Mouse (Mus musculus) heart, adult 18-20 months (tissue): ENCODE data around the gene Ptgdr. TPM values are rescaled to one million over a fixed set of nuclear protein-coding genes. Genes with fewer than 3 reads are reported as not detected.
"Not testable (repeated sequence)": the region's sequence is repeated elsewhere in the genome, so short reads cannot be mapped to it uniquely, and the experiment has no call there.

ENCODE experiments used
- DNase-seq, 2 experiments: peaks; one replicate each; pipeline ENCODE4 v3.0.0; 2021 to 2022; ENCODE audit warnings: mixed read lengths in 1 of 2
- long read RNA-seq, 2 experiments: library from polyadenylated mRNA; stranded (forward); transcript quantifications; one replicate each; pipeline ENCODE4 v2.0.0; 2021
- total RNA-seq, 2 experiments: library from RNA; stranded (reverse); gene quantifications; 2 replicates each; pipeline ENCODE4 v1.2.3; 2021

The Ptgdr gene
- total RNA-seq: not detected
- long read RNA-seq, experiment 1: 0 reads
- long read RNA-seq, experiment 2: 0 reads

DNA sequence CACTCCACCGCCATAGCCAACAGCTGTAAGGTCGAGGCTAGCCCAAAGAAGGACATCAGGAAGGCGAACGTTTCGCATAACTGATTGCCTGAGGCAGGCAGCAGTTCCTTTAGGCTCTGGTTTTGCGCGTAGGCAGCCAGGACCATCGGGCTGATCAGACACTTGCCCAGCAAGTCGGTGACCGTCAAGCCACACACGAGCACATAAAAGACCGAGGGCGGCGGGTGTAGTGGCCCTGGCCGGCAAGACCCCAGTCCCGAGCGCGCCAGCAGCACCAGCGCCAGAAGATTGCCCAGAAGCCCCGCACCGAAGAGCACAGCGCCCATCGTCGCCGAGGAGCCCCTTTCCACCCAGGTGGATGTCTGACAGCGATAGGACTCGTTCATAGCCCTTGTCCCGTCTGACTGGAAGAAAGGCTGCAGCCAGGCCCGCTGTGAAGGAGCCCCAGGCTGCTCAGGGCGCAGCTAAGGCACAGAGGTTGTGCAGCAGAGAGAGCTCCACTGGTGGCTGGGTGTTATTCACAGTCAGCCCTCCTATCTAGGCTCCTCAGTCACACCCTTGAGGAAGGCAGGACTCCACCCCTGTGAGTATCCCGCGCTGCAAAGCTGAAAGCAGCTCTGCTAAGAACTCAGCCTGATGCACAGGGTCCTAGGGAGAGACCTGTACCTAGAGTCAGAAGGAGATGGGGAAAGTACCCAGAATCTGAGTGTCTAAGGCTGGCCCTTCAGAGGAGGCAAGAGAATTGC lies at the start of gene Ptgdr:
Gene Ptgdr, minus strand, starts transcription at position 508 of the 746 bp plus-strand sequence.
- no peak for DNase-seq

DNA sequence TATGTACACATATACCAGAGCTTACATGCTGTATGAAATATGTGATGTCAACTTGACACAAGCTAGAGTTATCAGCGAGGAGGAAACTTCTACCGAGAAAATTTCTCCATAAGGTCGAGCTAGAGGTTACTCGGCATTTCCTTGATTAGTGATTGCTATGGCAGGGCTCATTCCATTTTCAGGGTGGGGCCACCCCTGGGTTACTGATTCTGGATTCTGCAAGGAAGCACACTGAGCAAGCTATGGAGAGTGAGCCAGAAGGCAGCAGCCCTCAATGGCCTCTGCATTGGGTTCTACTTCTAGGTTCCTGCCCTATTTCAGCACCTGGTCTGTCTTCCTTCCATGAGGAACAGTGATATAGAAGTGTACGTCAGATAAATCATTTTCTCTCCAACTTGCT lies 48.6 kb upstream of the Ptgdr start:
- DNase-seq: no peak

DNA sequence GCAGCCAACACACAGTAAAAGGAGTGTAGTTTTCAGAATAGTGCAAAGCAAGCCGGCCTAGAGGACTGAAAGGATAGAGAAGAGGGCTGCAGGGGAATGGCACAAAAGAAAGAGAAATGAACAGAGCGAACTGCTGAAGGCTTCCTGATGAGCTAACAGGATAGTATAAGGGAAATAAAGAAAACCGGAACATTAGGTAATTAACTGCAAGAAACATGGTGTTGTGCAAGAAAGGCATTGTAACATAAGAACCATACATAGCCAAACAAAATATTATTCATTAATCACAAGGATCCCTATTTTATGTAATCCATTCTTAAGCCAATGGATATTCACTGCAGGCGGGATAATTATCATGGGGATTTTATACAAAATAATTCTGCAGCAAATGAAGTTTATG lies 45.0 kb upstream of the Ptgdr start:
- DNase-seq: no peak

DNA sequence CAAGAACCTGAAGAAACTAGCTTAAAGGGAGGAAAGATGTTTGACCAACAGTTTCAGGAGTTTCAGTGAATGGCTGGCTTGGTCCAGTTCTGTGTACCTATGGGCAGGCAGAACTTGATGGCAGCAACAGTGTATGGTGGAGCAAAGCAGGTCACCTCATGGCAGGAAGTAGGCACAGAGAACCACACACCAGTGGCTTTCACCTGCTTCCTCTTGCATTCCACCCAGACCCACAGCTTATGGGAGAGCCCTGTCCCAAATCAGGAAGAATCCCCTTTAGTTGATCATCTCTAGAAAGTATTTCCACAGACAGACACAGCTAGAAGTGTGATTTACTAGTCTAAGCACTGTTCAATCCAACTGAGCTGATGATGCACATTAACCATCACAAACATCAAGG lies 42.6 kb upstream of the Ptgdr start:
- DNase-seq: not testable (repeated sequence)

DNA sequence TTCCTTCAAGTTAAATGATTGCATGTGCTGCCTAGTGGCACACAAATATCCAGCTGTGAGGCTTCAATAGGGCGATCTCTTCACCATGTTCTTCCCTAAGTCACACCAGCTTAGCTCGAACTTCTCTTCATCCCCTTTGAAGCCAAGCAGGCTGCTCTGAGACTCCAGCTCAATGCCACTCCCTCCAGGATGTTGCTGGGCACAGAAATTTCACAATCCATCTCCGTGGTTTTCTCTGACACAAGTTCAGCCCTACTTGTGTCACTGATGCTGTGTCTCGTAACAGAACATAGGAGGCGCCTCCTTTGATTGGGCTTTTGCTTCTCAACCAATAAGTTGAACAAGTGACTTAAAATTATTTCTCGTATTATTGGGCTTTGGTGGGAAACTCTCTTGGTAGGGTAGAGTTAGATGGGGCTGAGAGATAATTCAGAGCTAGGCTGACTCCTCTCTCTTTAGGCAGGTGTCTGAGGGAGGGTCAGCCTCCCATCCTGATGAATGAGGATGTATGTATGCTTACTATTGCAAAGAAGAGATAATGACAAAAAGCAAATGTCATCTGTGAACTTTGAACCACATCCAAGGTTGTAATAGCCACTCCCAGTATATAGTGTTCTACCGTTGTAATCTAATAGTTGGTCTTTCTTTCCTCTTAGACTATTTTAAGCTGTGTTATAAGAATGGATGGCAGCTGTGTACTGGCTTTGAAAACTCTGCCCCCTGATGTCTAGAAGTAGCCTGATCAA lies 32.4 kb upstream of the Ptgdr start:
- no peak for DNase-seq

DNA sequence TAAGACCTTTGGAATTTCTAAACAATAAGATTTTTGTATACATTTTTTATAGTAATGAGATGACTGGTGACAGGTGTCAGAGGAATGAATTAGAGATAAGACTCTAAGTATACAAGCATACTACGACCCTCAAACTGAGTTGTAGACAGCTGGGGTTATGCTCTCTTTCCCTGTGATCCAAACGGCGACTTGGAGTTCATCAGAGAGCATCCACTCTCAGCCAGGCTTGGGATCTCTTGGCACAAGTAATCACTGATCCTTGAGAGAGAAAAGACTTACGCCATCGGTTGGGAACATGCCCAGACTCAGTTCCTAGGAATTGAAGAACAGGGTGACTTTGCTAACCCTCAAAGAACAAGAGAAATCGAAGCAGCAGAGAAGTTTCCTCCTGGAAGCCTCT lies 10.5 kb upstream of the Ptgdr start:
- no peak for DNase-seq

DNA sequence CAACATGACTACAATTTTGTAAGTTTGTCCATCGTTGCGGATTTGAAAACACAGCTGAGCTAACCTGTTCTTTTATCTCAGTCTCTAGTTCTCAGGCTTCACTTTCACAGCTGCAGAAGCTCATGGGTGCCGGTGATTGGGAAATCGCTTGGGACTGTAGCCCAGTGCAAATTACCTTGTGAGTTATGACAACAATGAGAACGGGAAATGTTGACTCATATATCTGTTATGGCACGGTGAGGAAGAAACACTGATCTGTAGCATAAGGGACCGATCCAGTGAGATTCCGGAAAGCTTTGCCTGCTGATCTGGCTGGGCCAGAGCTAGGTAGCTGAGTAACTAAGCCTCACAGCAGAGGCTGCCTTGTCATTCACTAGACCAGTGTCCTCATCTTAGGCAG lies 6.5 kb upstream of the Ptgdr start:
- no peak for DNase-seq

DNA sequence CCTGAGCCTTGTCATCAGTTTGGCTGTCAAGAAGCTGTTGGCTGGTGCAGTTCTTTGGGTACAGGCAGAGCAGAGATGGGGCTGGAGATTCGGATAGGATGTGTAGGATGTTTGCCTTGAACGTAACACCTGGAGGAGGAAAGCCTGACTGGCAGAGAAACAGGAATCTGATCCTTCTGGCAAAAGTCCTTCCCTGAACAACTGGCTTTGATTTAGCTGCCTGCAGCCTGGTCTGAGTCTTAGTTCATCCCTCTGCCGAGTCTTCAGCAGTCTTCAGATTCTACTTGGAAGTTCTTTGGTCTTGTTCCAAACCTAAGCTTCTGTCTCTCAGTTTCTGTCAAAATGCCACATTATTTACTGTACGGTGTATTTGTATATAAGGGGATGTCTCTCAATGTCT lies 3.9 kb upstream of the Ptgdr start:
- no peak for DNase-seq

DNA sequence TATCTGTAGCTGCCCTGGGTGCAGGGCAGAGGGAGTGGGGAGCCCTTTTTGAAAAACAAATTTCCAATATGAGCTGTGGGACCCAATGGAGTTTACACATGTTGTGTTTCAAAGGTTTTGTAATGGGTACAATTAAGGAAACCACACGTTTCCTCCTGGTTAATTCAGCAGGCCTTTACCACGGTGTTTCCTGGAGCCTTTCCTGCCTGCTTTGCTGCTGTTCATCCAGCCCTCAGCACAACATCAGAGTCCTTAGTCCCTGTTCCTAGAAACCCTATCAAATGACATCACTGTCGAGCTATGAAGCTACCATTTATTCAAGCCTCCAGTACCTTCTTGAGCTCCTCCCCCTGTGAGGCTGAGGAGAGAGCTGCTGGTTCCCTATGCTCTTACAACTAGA lies 2.0 kb upstream of the Ptgdr start:
- DNase-seq: no peak

DNA sequence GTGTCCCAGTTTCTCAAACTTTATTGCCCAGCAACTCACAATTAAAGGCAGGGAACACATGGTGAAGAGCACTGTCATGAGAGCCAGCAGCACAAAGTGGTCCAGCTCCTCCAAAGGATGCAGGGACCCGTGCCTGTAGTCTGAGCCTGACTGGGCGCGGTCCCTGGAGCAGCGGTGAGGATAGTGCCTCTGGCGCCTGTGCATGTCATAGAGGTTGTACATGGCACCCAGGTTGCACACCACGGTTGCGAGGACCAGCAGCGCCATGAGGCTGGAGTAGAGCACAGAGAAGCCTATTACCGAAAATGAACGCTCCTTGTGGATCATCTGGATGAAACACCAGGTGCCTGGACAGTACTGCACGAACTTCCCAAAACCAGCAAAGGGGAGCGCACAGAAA lies 803 bp downstream of the Ptgdr start:
- no peak for DNase-seq

DNA sequence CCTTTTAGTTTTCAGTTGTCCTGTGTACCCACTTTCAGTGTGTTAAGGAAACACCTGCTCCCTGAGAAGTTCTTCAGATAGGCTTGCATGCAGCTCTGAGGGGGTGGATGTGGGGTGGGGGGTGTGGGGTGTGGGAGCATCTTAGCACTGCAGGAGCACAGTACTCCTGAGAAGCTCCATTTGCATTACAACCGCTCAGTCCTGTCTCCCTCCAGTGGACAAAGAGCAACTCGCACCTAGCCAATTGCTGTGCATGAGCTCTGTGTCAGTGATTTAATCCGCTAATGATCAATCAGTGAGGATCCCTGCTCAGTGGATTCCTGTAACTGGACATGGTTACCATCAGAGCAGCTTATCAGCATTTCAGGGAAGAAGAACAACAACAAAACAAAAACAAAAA lies 8.5 kb downstream of the Ptgdr start:
- DNase-seq: not testable (repeated sequence)

DNA sequence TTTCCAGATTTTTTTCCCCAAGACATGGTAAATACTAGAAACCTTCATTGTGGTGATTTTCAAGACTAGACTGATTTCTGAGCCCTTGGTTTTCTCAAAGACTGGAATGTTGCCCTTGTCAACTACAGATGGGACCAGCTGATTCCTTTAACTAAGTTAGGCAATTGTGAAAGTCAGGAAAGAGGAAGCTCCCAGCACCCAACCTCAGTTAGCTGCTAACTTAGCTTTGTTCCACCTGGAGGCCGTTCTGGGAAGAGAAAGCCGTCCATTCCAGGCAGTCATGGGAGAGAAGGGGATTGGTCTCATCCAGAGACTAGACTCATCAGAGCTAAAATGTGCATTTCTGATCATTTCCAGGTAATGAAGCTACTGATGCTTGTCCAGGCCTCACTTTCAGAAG lies 11.4 kb downstream of the Ptgdr start:
- DNase-seq: no peak

DNA sequence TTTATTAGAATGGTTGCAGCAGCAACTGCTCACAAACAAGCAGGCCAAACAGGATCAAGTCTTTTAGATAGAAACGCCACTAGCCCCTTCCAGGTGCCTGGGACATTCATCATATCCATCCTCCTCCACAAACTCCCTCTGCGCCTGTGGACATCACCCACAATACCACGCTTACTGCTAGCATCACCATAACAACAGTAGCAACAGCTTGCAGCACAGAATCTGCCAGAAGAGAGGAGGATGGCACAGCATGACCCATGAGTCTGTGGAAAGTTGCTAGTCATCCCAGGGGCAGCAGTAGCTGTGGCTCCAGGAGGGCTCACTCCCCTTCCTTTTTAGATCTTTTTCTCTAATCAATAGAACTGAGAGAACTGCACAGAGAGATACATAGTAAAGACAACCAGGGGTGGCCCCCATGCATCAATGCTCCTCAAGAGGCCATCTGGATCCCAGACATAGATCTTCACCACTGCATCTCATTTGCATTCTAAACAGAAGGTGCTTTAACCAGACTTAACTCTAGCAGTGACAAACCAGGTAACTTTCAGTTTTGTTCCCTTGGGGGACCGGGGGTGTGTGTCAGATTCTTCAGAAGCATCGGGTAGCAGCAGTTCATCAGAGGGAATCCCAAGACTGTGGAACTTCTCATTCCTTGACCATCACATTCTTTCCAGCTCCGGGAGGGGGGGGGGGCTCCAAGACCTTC lies 12.5 kb downstream of the Ptgdr start:
- no peak for DNase-seq

DNA sequence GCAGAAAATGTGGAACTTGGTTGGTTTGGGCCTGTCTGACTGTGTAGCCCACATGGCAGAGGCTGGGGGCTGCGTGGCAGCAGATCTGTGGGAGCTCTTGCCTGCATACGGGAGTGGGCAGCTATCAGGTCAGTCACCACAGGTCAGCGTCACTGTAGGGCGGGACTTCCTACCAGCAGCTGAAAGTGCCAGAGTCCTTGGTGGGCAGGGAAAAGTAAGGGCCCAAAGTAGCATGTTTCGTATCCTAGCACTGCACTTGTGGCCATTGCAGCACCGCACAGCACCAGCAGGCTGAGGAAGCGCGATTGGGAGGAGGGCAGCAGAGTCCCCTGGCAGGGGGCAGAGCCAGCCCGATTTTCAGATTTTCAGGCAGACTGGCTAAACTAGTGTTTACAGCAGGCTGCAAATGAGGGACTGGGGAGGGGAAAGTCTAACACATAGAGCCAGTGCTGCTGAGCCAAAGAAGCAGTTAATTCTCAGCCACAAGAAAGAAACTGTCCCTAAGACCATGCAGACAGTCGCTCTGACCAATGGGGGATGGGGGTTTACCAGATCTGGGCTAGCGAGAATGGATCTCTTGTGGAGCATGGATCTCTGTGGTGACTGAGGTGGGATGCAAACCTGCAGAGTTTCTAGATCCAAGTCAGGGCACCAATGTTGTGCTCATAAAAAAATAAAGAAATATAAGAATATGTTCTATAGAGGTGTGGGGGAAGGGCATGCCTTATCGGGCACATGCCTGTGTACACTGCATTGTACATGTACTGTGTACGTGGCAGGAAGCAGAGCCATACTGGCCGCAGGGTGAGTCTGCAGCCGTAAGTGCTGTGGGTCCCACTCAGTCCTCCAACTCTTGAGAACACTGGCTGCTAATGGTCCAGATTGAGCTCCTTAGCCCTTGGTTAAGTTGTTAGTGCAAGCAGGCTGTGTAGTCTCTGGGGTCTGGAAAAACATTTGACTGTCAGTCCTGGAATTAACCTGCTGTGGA lies 15.1 kb downstream of the Ptgdr start:
- DNase-seq: no peak

DNA sequence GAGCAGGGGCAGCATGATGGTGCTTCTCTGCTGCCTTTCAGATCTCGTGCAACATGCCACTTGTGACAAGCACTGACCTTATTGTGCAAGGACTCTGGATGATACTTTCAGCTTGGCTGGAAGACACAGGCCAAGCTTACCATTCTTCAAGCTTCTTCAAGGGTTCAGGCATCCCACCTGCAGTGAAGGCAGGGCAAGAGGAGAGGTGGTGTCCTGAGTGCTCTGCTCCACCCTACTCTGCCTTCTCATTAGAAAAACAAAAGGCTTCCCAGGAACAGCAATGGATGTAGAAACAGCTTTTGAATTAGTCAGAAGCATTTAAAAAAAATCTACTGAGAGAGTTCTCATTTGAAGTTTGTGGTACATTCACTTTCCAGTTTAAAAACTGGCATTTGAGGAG lies 20.5 kb downstream of the Ptgdr start:
- no peak for DNase-seq

DNA sequence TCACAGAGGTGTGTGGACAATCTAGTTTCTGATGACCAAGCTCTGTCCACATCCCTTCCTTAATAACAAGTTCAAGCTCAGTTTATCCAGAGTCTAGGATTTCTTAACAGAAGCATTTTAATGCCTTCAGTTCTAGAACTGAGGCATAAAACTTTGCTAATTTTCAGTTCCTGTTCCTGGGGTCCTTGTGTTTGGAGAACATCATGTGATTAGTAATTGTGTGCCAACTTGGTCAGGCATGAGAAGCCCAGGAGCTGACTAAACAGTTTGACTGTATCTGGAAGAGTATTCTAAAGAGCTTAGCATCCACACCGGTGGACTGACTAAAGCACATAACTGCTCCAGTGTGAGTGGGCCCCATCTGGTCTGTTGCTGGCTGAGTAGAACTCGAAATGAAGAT lies 24.0 kb downstream of the Ptgdr start:
- no peak for DNase-seq

DNA sequence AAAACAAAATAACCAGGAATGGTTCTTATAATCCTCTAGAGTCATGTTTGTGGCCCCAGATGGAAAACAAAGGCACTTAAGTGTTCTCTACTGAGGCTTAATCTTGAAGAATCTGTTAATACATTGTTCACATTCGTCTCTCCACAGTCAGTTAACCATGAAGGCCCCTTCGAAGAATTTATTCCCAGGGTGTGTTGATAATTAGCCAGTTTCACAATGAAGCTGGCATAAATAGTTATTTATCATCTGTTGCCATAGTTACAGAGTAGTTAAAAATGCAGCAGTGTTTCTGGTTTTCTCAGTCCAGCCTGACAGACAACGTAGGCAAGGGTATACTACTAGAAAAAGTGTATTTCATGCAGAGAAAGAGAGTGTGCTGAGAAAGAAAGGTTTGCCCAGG lies 25.0 kb downstream of the Ptgdr start:
- not testable (repeated sequence) for DNase-seq

DNA sequence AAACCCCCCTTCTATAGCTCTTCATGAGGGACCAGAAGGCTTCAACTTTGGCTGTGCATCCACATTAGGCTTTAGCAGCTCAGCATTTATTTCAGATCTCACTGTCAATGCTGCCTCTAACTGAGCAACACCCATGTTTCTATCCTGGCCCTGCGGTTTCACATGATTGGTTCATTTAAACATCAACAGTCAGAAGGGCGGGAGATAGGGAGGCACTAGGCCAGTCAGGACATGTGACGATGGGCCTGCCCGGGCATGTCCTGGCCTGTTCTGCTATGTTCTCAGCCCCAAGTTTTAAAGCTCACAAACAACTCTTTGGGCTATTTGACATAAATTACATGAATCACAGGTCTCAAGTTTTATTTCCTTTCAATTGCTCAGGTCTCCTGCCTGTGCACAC lies 26.1 kb downstream of the Ptgdr start:
- DNase-seq: not testable (repeated sequence)

DNA sequence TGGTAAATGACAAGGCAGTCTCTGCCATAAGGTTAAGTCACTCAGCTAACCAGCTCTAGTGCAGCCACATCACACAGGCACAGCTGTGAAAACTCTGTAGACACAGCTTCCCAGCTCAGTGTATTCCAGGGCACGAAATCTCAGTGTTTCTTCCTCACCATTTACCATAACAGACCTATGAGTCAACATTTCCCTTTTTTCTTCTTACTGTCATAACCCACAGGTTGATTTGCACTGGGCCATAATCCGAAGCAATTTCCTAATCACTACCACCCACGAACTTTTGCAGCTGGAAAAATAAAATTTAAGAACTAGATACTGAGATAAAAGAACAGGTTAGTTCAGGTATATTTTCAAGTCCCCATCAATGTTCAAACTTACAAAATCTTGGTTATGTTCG lies 31.4 kb downstream of the Ptgdr start:
- DNase-seq: no peak

DNA sequence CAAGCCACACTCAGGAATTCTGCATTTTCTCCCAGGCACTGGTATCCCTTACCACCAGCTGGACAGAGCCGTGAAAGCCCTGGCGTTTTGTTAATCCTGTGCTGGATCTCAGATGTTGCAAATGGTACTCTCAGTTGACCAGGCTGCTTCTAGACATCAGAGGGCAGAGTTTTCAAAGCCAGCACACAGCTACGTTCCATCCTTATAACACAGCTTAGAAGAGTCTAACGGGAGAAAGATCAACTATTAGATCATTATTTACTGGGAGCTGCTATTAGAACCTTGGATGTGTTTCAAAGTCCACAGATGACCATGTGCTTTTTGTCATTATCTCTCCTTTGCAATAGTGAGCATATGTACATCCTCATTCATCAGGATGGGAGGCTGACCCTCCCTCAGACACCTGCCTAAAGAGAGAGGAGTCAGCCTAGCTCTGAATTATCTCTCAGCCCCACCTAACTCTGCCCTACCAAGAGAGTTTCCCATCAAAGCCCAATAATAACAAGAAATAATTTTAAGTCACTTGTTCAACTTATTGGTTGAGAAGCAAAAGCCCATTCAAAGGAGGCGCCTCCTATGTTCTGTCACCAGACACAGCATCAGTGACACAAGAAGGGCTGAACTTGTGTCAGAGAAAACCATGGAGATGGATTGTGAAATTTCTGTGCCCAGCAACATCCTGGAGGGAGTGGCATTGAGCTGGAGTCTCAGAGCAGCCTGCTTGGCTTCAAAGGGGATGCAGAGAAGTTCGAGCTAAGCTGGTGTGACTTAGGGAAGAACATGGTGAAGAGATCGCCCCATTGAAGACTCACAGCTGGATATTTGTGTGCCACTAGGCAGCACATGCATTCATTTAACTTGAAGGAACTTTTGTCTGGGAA lies 37.8 kb downstream of the Ptgdr start:
- no peak for DNase-seq

DNA sequence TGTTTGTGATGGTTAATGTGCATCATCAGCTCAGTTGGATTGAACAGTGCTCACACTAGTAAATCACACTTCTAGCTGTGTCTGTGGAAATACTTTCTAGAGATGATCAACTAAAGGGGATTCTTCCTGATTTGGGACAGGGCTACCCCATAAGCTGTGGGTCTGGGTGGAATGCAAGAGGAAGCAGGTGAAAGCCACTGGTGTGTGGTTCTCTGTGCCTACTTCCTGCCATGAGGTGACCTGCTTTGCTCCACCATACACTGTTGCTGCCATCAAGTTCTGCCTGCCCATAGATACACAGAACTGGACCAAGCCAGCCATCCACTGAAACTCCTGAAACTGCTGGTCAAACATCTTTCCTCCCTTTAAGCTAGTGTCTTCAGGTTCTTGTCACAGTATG lies 46.0 kb downstream of the Ptgdr start:
- not testable (repeated sequence) for DNase-seq
